Mouse (Mus musculus) liver, postnatal 0 days (tissue): Measurements from ENCODE around the gene Enthd1. TPM values are rescaled to one million over a fixed set of nuclear protein-coding genes. Genes with fewer than 3 reads are reported as not detected.

Experiments
- ATAC-seq: fragments of 200-750 bp; cut with Nextera tagmentation; 2 replicates; pipeline ENCODE4 v1.8.0; 2017; ENCODE audit warnings: mild to moderate bottlenecking, moderate library complexity
- DNase-seq: peaks from one replicate; pipeline ENCODE4 v3.0.0-alpha.2; 2016
- H3K27ac ChIP-seq: fragments of 300-500 bp; sonication (generic); 2 replicates; pipeline ENCODE4 v1.5.1; 2014; ENCODE audit warnings: antibody characterized with exemption, moderate library complexity, mild to moderate bottlenecking, low read depth
- H3K27me3 ChIP-seq: fragments of 300-500 bp; sonication (generic); 2 replicates; pipeline ENCODE4 v1.6.1; 2014; ENCODE audit warnings: low read length, control low read depth, mixed read lengths; ENCODE audit not compliant: insufficient read depth
- H3K36me3 ChIP-seq: fragments of 300-500 bp; sonication (generic); replicated peaks from 2 replicates; pipeline ENCODE4 v1.6.1; 2014; ENCODE audit warnings: mild to moderate bottlenecking, control low read depth, low read length, moderate library complexity, mixed read lengths; ENCODE audit not compliant: insufficient read depth
- H3K4me1 ChIP-seq: fragments of 300-500 bp; sonication (generic); 2 replicates; pipeline ENCODE4 v1.6.1; 2014; ENCODE audit warnings: antibody characterized with exemption, mild to moderate bottlenecking, control low read depth; ENCODE audit not compliant: insufficient read depth
- H3K4me2 ChIP-seq: fragments of 300-500 bp; sonication (generic); 2 replicates; pipeline ENCODE4 v1.6.1; 2014; ENCODE audit warnings: low read depth, mild to moderate bottlenecking, low read length, moderate library complexity, mixed read lengths
- H3K4me3 ChIP-seq: fragments of 300-500 bp; sonication (generic); 2 replicates; pipeline ENCODE4 v1.5.1; 2014; ENCODE audit warnings: low read depth, low read length
- H3K9ac ChIP-seq: fragments of 300-500 bp; sonication (generic); replicated peaks from 2 replicates; pipeline ENCODE4 v1.6.1; 2014; ENCODE audit warnings: mild to moderate bottlenecking, moderate library complexity
- H3K9me3 ChIP-seq: fragments of 300-500 bp; sonication (generic); 2 replicates; pipeline ENCODE4 v1.6.1; 2016; ENCODE audit warnings: mild to moderate bottlenecking, control low read depth, low read length, mixed read lengths
- CTCF ChIP-seq: sonication (generic); IDR thresholded peaks from 2 replicates; pipeline ENCODE4 v1.5.1; 2016; ENCODE audit warnings: antibody characterized with exemption, low read depth
- EP300 ChIP-seq: IDR thresholded peaks from 2 replicates; pipeline ENCODE4 v1.6.1; 2016; ENCODE audit warnings: antibody characterized with exemption, low read depth, mild to moderate bottlenecking
- WGBS: fragments of 180-500 bp; shearing (Covaris S2); extraction: QIAGEN DNeasy Blood & Tissue Kit; methylation state at CpG from one replicate; pipeline ENCODE4 v1.1.7; 2014; ENCODE audit not compliant: insufficient replicate concordance; 5-methylcytosine and 5-hydroxymethylcytosine counted together
- polyA plus RNA-seq: library from polyadenylated mRNA; unstranded; fragments of >200 nt; fragmentation: Nextera tagmentation; extraction: Ambion mirVana; gene quantifications from 2 replicates; pipeline ENCODE4 v1.2.1, GENCODE M21; 2015

The Enthd1 gene
- polyA plus RNA-seq, 1 experiment from 2014 or later, result not detected

- DNase-seq (no peak), ATAC-seq (no peak)
- WGBS, result 63% methylated on average over 2 of the region's 2 CpGs
- no peak overlapping the region for H3K4me3 ChIP-seq
- no peak overlapping the region for H3K4me2 ChIP-seq
- TF ChIP-seq CTCF, result no peak
- TF ChIP-seq EP300, result no peak
- H3K9ac ChIP-seq, result no peak overlapping the region
- no peaks in the 10 kb centered on the region for H3K9me3 ChIP-seq
- H3K4me1 ChIP-seq, result no peaks in the 10 kb centered on the region
- no peak overlapping the region for H3K27ac ChIP-seq
- H3K27me3 ChIP-seq, result 0 out of 2 replicates have a peak, but pooled peaks cover 3% of the 10 kb centered on the region
- no peaks in the 10 kb centered on the region for H3K36me3 ChIP-seq
These were observed 8.9 kb downstream of the Enthd1 start for GRCm38 (mm10) chr15:80556021-80556420.

GRCm38 (mm10) chr15:80554860-80555822 is 9.8 kb downstream of the Enthd1 start:
- no peaks in the 10 kb centered on the region for H3K4me1 ChIP-seq
- 70% methylated on average over 6 of the region's 6 CpGs for whole genome bisulfite sequencing
- no peak overlapping the region for H3K27ac ChIP-seq
- ATAC-seq, result no peak
- H3K9ac ChIP-seq, result no peak overlapping the region
- no peaks in the 10 kb centered on the region for H3K9me3 ChIP-seq
- no peak overlapping the region for H3K4me2 ChIP-seq
- peak; percentile 18; the same call in 1 of the 2 replicates for TF ChIP-seq CTCF
- no peak for TF ChIP-seq EP300
- no peaks in the 10 kb centered on the region for H3K36me3 ChIP-seq
- DNase-seq, result no peak
- H3K27me3 ChIP-seq, result 0 out of 2 replicates have a peak, but pooled peaks cover 3% of the 10 kb centered on the region
- no peak overlapping the region for H3K4me3 ChIP-seq

- Histone ChIP-seq H3K27ac (no peak overlapping the region), H3K4me2 (no peak overlapping the region), H3K4me1 (no peaks in the 10 kb centered on the region; the same call in 1 of the 2 replicates), H3K36me3 (no peaks in the 10 kb centered on the region), H3K4me3 (no peak overlapping the region), H3K9ac (no peak overlapping the region), H3K27me3 (no peaks in the 10 kb centered on the region), H3K9me3 (no peaks in the 10 kb centered on the region)
- ATAC-seq (no peak), DNase-seq (no peak)
- TF ChIP-seq EP300 (no peak), CTCF (no peak)
- WGBS, result 52% methylated on average over 6 of the region's 6 CpGs
These were observed 19.5 kb downstream of the Enthd1 start for GRCm38 (mm10) chr15:80545430-80545829.

GRCm38 (mm10) chr15:80544115-80544514 is 20.8 kb downstream of the Enthd1 start:
- no peaks in the 10 kb centered on the region for H3K9me3 ChIP-seq
- no peak for ATAC-seq
- WGBS, result 34% methylated on average over 3 of the region's 3 CpGs
- H3K4me1 ChIP-seq, result no peaks in the 10 kb centered on the region; the same call in 1 of the 2 replicates
- no peak overlapping the region for H3K4me3 ChIP-seq
- H3K36me3 ChIP-seq, result no peaks in the 10 kb centered on the region
- H3K4me2 ChIP-seq, result no peak overlapping the region
- TF ChIP-seq CTCF (no peak), EP300 (no peak)
- H3K27ac ChIP-seq, result no peak overlapping the region
- no peaks in the 10 kb centered on the region for H3K27me3 ChIP-seq
- no peak for DNase-seq
- H3K9ac ChIP-seq, result no peak overlapping the region

- H3K27me3 ChIP-seq, result no peaks in the 10 kb centered on the region
- ATAC-seq (no peak), DNase-seq (no peak)
- H3K9ac ChIP-seq, result no peak overlapping the region
- 71% methylated on average over 7 of the region's 7 CpGs for WGBS
- H3K4me1 ChIP-seq, result no peaks in the 10 kb centered on the region
- no peaks in the 10 kb centered on the region for H3K36me3 ChIP-seq
- TF ChIP-seq CTCF (no peak), EP300 (no peak)
- H3K9me3 ChIP-seq, result no peaks in the 10 kb centered on the region
- H3K4me3 ChIP-seq, result no peak overlapping the region
- H3K4me2 ChIP-seq, result no peak overlapping the region
- no peak overlapping the region for H3K27ac ChIP-seq
These were observed 26.1 kb downstream of the Enthd1 start for GRCm38 (mm10) chr15:80538671-80539340.

- TF ChIP-seq EP300, result no peak
- TF ChIP-seq CTCF, result no peak
- H3K4me3 ChIP-seq, result no peak overlapping the region
- no peak overlapping the region for H3K27ac ChIP-seq
- 55% methylated on average over 2 of the region's 2 CpGs for WGBS
- no peaks in the 10 kb centered on the region for H3K4me1 ChIP-seq
- H3K4me2 ChIP-seq, result no peak overlapping the region
- H3K36me3 ChIP-seq, result no peaks in the 10 kb centered on the region
- ATAC-seq (no peak), DNase-seq (no peak)
- no peak overlapping the region for H3K9ac ChIP-seq
- no peaks in the 10 kb centered on the region for H3K27me3 ChIP-seq
- no peaks in the 10 kb centered on the region for H3K9me3 ChIP-seq
These were observed 26.9 kb downstream of the Enthd1 start for GRCm38 (mm10) chr15:80538075-80538474.
